Mouse (Mus musculus) heart, embryonic 14.5 days (tissue): Measurements from ENCODE around the gene Smurf2. TPM values are rescaled to one million over a fixed set of nuclear protein-coding genes. Genes with fewer than 3 reads are reported as not detected.

Experiments
- ATAC-seq: fragments of 200-750 bp; cut with Nextera tagmentation; 2 replicates; pipeline ENCODE4 v1.8.0; 2017; ENCODE audit warnings: low read depth, moderate TSS enrichment; ENCODE audit not compliant: insufficient number of reproducible peaks, insufficient read depth, low FRiP score
- H3K27ac ChIP-seq, 2 experiments: fragments of 200-500 bp in 1 of 2; fragments of 300-500 bp in 1 of 2; sonication (generic) in 1 of 2; replicated peaks in 1 of 2; 2 replicates each; pipeline ENCODE4 v1.5.1; 2012 to 2014; ENCODE audit warnings: low read depth in 2 of 2, low read length in 2 of 2, control low read depth in 1 of 2, mild to moderate bottlenecking in 1 of 2, mixed read lengths in 1 of 2; ENCODE audit not compliant: control insufficient read depth in 1 of 2, insufficient read depth in 1 of 2
- H3K27me3 ChIP-seq: fragments of 300-500 bp; sonication (generic); 2 replicates; pipeline ENCODE4 v1.6.1; 2014; ENCODE audit warnings: mild to moderate bottlenecking, low read length, control low read depth; ENCODE audit not compliant: control insufficient read depth, insufficient read depth
- H3K36me3 ChIP-seq: fragments of 300-500 bp; sonication (generic); 2 replicates; pipeline ENCODE4 v1.6.1; 2014; ENCODE audit warnings: mild to moderate bottlenecking, control low read depth, low read length, mixed read lengths; ENCODE audit not compliant: control insufficient read depth, insufficient read depth
- H3K4me1 ChIP-seq, 2 experiments: fragments of 200-500 bp in 1 of 2; fragments of 300-500 bp in 1 of 2; sonication (generic) in 1 of 2; 2 replicates each; pipeline ENCODE4 v1.6.1; 2012 to 2014; ENCODE audit warnings: low read length in 2 of 2, control low read depth in 1 of 2, mixed read lengths in 1 of 2; ENCODE audit not compliant: control insufficient read depth in 2 of 2, insufficient read depth in 2 of 2
- H3K4me2 ChIP-seq: fragments of 300-500 bp; sonication (generic); 2 replicates; pipeline ENCODE4 v1.6.1; 2014; ENCODE audit warnings: mild to moderate bottlenecking, low read length
- H3K4me3 ChIP-seq, 2 experiments: fragments of 200-500 bp in 1 of 2; fragments of 300-500 bp in 1 of 2; sonication (generic) in 1 of 2; 2 replicates each; pipeline ENCODE4 v1.5.1; 2012 to 2014; ENCODE audit warnings: low read length in 2 of 2, mild to moderate bottlenecking in 2 of 2, control low read depth in 1 of 2, low read depth in 1 of 2, moderate library complexity in 1 of 2; ENCODE audit not compliant: control insufficient read depth in 1 of 2, insufficient read depth in 1 of 2
- H3K9ac ChIP-seq: fragments of 300-500 bp; sonication (generic); 2 replicates; pipeline ENCODE4 v1.6.1; 2014; ENCODE audit warnings: mild to moderate bottlenecking, low read length
- H3K9me3 ChIP-seq: fragments of 300-500 bp; sonication (generic); 2 replicates; pipeline ENCODE4 v1.6.1; 2016; ENCODE audit warnings: low read length, control low read depth; ENCODE audit not compliant: control insufficient read depth
- WGBS: fragments of 180-500 bp; shearing (Covaris S2); extraction: QIAGEN DNeasy Blood & Tissue Kit; methylation state at CpG from one replicate; pipeline ENCODE4 v1.1.7; 2014; 5-methylcytosine and 5-hydroxymethylcytosine counted together
- polyA plus RNA-seq: library from polyadenylated mRNA; unstranded; fragments of >200 nt; fragmentation: Nextera tagmentation; extraction: Ambion mirVana; gene quantifications from 2 replicates; pipeline ENCODE4 v1.2.1, GENCODE M21; 2014

Smurf2 gene
- polyA plus RNA-seq, 1 experiment from 2014 or later, result 17.4 TPM

DNA sequence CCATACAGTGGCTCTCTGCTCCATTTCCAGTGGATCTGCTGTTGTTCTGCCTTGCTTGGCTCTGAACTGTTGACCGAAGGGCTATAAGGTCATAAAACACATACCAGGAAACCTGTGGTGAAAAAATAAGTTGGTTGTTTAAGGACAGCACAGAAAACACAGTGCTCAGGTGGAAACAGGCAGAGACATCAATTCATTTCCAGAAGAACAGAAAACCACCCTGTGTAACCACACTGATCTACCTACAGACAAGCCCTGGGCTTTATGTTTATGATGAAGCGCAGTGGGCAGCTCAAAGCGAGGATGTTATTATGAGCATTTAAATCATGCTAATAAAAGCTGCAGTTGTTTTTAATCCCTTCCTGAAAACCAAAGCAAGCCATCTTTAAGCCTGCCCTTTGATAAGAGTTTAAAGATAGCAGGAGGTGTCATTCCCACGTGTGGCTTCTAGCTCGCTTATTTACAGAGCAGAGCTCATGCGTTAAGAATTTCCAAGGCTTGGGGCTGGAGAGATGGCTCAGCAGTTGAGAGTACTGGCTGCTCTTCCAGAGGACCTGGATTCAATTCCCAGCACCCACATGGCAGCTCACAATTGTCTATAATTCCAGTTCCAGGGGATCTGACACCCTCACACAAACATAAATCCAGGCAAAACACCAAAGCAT, 38.0 kb upstream of the Smurf2 start:
- no peak overlapping the region for H3K4me3 ChIP-seq
- WGBS, result 48% methylated on average over 6 of the region's 6 CpGs
- no peak for ATAC-seq
- no peaks in the 10 kb centered on the region for H3K27me3 ChIP-seq
- peak overlapping the region in 1 of 2 experiments; percentile 56; a peak in 2 of 4 replicates for H3K27ac ChIP-seq
- H3K9me3 ChIP-seq, result no peaks in the 10 kb centered on the region
- no peak overlapping the region for H3K9ac ChIP-seq
- H3K4me1 ChIP-seq, result peaks cover 10 to 23% of the 10 kb centered on the region in 2 experiments
- no peaks in the 10 kb centered on the region for H3K36me3 ChIP-seq
- H3K4me2 ChIP-seq, result no peak overlapping the region

DNA sequence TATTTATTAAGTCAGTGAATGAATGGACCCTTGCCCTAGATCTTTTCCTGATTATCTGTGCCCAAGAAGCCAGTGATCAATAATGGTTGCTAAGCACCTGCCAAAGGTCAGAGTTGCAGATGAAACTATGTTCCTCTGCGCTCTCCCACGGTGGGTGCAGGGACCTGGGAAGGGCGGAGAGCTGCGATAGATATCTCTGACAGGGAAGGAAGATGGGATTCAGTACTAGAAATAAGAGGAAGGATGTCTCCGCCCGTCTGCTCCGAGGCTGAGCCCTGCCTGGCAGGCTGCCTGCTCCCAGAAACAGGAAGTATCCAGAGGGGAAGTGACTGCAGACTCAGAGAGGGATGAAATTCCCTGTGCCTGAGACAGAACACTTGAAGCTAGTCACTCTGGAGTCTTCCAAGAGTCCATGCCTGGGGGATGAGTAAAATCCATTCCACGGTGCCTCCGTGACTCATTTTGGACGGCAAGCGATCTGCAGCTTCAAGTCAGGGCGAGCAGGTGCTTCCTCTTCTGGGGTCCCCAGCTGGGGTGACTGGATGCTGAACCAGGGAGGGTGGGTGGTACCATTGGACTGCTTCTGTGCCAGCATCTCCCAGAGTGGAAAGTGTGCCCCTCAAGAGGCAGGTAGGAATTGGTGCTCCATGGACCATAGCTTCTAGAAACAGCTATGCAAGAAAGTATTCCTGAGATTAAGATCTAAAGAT, 36.9 kb upstream of the Smurf2 start:
- no peak overlapping the region for H3K4me3 ChIP-seq
- H3K27me3 ChIP-seq, result no peaks in the 10 kb centered on the region
- 53% methylated on average over 12 of the region's 12 CpGs for WGBS
- H3K36me3 ChIP-seq, result no peaks in the 10 kb centered on the region
- ATAC-seq, result no peak
- H3K9ac ChIP-seq, result no peak overlapping the region
- H3K4me2 ChIP-seq, result no peak overlapping the region
- no peaks in the 10 kb centered on the region for H3K9me3 ChIP-seq
- peaks cover 10 to 23% of the 10 kb centered on the region in 2 experiments for H3K4me1 ChIP-seq
- peak overlapping the region; percentile 63 to 64 for H3K27ac ChIP-seq

DNA sequence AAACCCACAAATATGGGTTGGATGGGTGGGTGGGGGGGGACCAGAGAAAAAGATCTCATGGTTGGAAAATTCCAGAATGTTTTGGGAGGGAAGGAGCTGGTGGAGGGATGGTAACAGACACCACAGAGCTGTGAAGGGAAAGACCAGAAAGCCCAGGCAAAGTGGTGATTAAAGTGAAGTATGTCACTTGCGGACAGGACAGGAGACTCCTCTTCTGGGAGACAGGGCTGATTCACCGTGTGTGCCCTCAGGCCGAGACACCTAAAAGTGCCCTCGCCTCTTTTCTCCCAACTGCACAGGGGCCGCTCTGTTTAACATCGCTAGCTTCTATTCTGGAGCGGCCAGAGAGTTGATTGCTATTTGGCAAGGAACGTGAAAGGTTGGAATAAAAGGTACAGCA, 34.1 kb upstream of the Smurf2 start:
- no peak overlapping the region for H3K9ac ChIP-seq
- no peak for ATAC-seq
- 66% methylated on average over 8 of the region's 8 CpGs for WGBS
- H3K27ac ChIP-seq, result 0 out of 4 replicates have a peak overlapping the region, but pooled peaks of 1 of the 2 experiments have one; percentile 17
- no peak overlapping the region for H3K4me3 ChIP-seq
- no peak overlapping the region for H3K4me2 ChIP-seq
- no peaks in the 10 kb centered on the region for H3K36me3 ChIP-seq
- H3K9me3 ChIP-seq, result no peaks in the 10 kb centered on the region
- H3K4me1 ChIP-seq, result peaks cover 5 to 11% of the 10 kb centered on the region in 2 experiments; a peak in 3 of 4 replicates
- no peaks in the 10 kb centered on the region for H3K27me3 ChIP-seq

DNA sequence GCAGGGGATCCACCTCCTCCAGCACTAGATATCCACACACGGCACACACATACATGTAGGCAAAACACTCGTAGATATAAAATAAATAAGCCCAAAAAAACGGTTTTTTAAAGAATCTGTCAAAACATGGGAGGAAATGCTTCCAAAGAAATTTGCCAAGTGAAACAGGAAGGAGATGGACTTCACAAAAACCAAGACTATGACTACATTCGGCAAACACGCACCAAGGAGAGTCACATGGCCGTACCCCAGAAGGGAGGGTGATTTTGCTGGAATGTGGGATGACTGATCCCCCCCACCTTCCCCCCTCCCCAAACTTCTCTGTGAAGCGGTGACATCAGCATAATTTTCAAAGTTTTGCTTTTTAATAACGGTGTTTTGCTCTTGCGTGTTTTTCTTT, 33.6 kb upstream of the Smurf2 start:
- no peak overlapping the region for H3K27ac ChIP-seq
- no peaks in the 10 kb centered on the region for H3K9me3 ChIP-seq
- ATAC-seq, result no peak
- H3K4me1 ChIP-seq, result peaks cover 5 to 11% of the 10 kb centered on the region in 2 experiments; a peak in 3 of 4 replicates
- no peak overlapping the region for H3K4me3 ChIP-seq
- no peak overlapping the region for H3K9ac ChIP-seq
- no peaks in the 10 kb centered on the region for H3K27me3 ChIP-seq
- 67% methylated on average over 9 of the region's 9 CpGs for WGBS
- H3K36me3 ChIP-seq, result no peaks in the 10 kb centered on the region
- no peak overlapping the region for H3K4me2 ChIP-seq

DNA sequence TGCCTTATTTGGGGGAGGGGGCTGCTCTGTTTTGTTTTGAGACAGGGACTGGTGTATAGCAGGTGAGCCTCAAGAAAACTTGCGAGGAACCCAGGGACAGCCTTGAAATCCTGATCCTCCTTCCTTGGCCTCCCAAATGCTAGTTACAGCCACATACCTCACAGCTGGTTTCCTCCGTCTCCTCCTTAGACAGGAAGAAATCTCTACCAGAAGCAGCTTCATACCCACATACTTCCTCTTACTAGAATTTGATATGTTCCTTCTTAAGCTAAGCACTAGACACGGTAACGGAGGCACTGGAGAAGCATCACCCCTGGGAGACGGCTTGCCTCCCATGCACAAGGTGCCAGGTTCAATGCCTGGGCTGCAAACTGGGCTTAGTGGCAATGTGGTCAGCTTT, 16.8 kb upstream of the Smurf2 start:
- Histone ChIP-seq H3K27ac (no peak overlapping the region), H3K4me3 (no peak overlapping the region), H3K27me3 (no peaks in the 10 kb centered on the region), H3K4me2 (no peak overlapping the region), H3K4me1 (no peaks in the 10 kb centered on the region), H3K9ac (no peak overlapping the region), H3K9me3 (no peaks in the 10 kb centered on the region), H3K36me3 (no peaks in the 10 kb centered on the region)
- WGBS, result 80% methylated on average over 5 of the region's 5 CpGs
- no peak for ATAC-seq

DNA sequence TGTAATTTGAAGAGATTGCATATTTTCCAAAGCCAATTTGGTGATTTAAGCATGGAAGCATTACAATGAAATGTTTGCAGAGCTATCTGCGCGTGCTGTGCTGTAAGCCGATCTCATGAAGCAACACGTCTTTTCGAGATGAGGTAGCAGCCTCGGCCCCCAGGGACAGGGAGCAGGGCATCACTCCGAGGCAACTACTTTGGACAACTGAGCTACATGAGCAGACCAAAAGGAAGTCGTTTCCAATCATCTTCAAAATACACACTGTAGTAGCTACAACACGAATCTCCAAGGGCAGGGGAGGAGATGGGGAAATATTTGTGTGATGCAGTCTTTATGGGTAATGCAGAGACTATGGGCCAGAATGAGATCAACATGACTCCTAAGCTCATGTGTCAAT, 9.9 kb upstream of the Smurf2 start:
- no peak for ATAC-seq
- Histone ChIP-seq H3K36me3 (no peaks in the 10 kb centered on the region), H3K27ac (no peak overlapping the region), H3K4me2 (no peak overlapping the region), H3K27me3 (no peaks in the 10 kb centered on the region), H3K4me3 (no peak overlapping the region), H3K4me1 (no peaks in the 10 kb centered on the region), H3K9me3 (0 out of 2 replicates have a peak, but pooled peaks cover 5% of the 10 kb centered on the region), H3K9ac (no peak overlapping the region)
- 77% methylated on average over 9 of the region's 9 CpGs for WGBS

DNA sequence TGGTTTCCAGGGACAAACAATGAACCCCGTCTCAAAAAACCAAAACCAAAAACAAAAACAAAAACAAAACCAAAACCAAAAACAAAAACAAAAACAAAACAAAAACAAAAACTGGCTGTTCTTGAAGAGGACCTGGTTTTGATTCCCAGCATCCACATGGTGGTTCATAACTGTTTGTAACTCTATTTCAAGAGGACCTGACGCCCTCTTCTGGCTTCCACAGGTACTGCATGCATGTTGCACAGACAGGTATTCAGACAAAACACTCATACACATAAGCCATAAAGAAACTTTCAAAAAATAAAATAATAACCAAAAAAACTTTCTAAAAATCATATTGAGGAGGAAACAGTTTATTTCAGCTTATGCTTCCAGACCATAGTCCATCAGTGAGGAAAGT, 8.4 kb upstream of the Smurf2 start:
- Histone ChIP-seq H3K4me1 (no peaks in the 10 kb centered on the region), H3K36me3 (no peaks in the 10 kb centered on the region), H3K4me2 (no peak overlapping the region), H3K27ac (no peak overlapping the region), H3K9ac (no peak overlapping the region), H3K4me3 (no peak overlapping the region), H3K27me3 (no peaks in the 10 kb centered on the region), H3K9me3 (0 out of 2 replicates have a peak, but pooled peaks cover 5% of the 10 kb centered on the region)
- ATAC-seq, result no peak
- WGBS, result 61% methylated on average over 2 of the region's 2 CpGs
